9 mouse cellular contexts compared by ENCODE assay signal in genomic region chr1:162665486-162666174, GRCm38 (mm10). TPM values are rescaled to one million over a fixed set of nuclear protein-coding genes. Genes with fewer than 3 reads are reported as not detected.
DNase-seq lines count a peak whose midpoint lies in the region; ATAC-seq lines count a peak whose summit lies in the region.
"Had no signal": no experiment of that assay in that cellular context is flagged by ENCODE, and none has a peak within 500 bp of the region (broad histone marks: within the 10 kb centered on the region; RNA-seq: fewer than 3 reads in every experiment).

No protein-coding gene starts in this region.

- no peak overlapping the region for H3K27ac ChIP-seq in forebrain, embryonic 16.5 days (ENCODE audit: low read length)
- no peak overlapping the region for H3K27ac ChIP-seq in liver, embryonic 12.5 days

- no peaks in the 10 kb centered on the region for H3K36me3 ChIP-seq in forebrain, embryonic 16.5 days (ENCODE audit: control insufficient read depth, insufficient read depth)
- H3K36me3 ChIP-seq in liver, embryonic 12.5 days, result peaks cover 19% of the 10 kb centered on the region

- 4% methylated on average over 11 of the region's 11 CpGs for WGBS in forebrain, embryonic 16.5 days
- WGBS in liver, embryonic 12.5 days (ENCODE audit: insufficient replicate concordance), result 3% methylated on average over 11 of the region's 11 CpGs

- H3K4me3 ChIP-seq in forebrain, embryonic 16.5 days (replicated peaks; ENCODE audit: low read length), result peak overlapping the region; percentile 21
- H3K4me3 ChIP-seq in liver, embryonic 12.5 days, result peak overlapping the region; percentile 33

- H3K4me1 ChIP-seq in forebrain, embryonic 16.5 days (replicated peaks; ENCODE audit: control insufficient read depth, insufficient read depth, low read length), result peaks cover 5% of the 10 kb centered on the region; the same call in 1 of the 2 replicates
- peaks cover 5% of the 10 kb centered on the region for H3K4me1 ChIP-seq in liver, embryonic 12.5 days

- H3K4me2 ChIP-seq in forebrain, embryonic 16.5 days (ENCODE audit: low read length), result peak overlapping the region; percentile 49
- peak overlapping the region; percentile 61 for H3K4me2 ChIP-seq in liver, embryonic 12.5 days

- no peaks in the 10 kb centered on the region for H3K9me3 ChIP-seq in forebrain, embryonic 16.5 days (ENCODE audit: control insufficient read depth, low read length)
- H3K9me3 ChIP-seq in liver, embryonic 12.5 days (replicated peaks), result no peaks in the 10 kb centered on the region

- peak; percentile 8 for DNase-seq in kidney, adult 18-20 months
- DNase-seq in kidney, postnatal 36 days, result no peak
- peak; percentile 16 for DNase-seq in Muller cell, postnatal 12 days (ENCODE audit: inconsistent ontology term)
- DNase-seq in yolk sac, embryonic 10.5 days (ENCODE audit: low spot score), result peak; percentile 67
- no peak for DNase-seq in layer of hippocampus, postnatal 36 days
- DNase-seq in lung, adult 18-20 months, result no peak

- no peaks in the 10 kb centered on the region for H3K27me3 ChIP-seq in forebrain, embryonic 16.5 days (replicated peaks; ENCODE audit: control insufficient read depth, insufficient read depth, low read length)
- H3K27me3 ChIP-seq in liver, embryonic 12.5 days (replicated peaks), result no peaks in the 10 kb centered on the region

- peak; percentile 68 for ATAC-seq in forebrain, embryonic 16.5 days
- ATAC-seq in liver, embryonic 12.5 days, result peak; percentile 83

- H3K9ac ChIP-seq in forebrain, embryonic 16.5 days (replicated peaks; ENCODE audit: low read depth, low read length), result peak overlapping the region; percentile 40; the same call in 1 of the 2 replicates
- H3K9ac ChIP-seq in liver, embryonic 12.5 days, result peak overlapping the region; percentile 66

RNA-seq across cellular contexts. Expression of gene Myocos, which starts 7.6 kb away (rescaled TPM):
- not detected in 2 replicates for polyA plus RNA-seq in forebrain, embryonic 16.5 days (2015; fragmentation: Nextera tagmentation; extraction: Ambion mirVana)
- not detected in 2 replicates for polyA plus RNA-seq in liver, embryonic 12.5 days (2016; fragmentation: Nextera tagmentation; extraction: Ambion mirVana)
- total RNA-seq in layer of hippocampus, postnatal 36 days (2021), result not detected
- polyA plus RNA-seq: spleen, adult 2 months had no signal

RNA-seq across cellular contexts. Expression of gene Myoc, which starts 26.7 kb away (rescaled TPM):
- not detected in 2 replicates for polyA plus RNA-seq in forebrain, embryonic 16.5 days (2015; fragmentation: Nextera tagmentation; extraction: Ambion mirVana)
- not detected in 2 replicates for polyA plus RNA-seq in liver, embryonic 12.5 days (2016; fragmentation: Nextera tagmentation; extraction: Ambion mirVana)
- total RNA-seq in layer of hippocampus, postnatal 36 days (2021), result 1 to 10 TPM; 4.0 TPM
- polyA plus RNA-seq: spleen, adult 2 months had no signal

Comparison
In these comparisons a context has a peak if more than half of its experiments do, and no peak if none do; other contexts are left out.
1. DNase-seq: peak in kidney, adult 18-20 months (single experiment), Muller cell, postnatal 12 days (single experiment) and yolk sac, embryonic 10.5 days (single experiment); none in kidney, postnatal 36 days (0 of 2), layer of hippocampus, postnatal 36 days (0 of 2) and lung, adult 18-20 months (0 of 2).